Mouse (Mus musculus) lung, postnatal 0 days (tissue): ENCODE results near the gene Wfdc1.

Experiments
- CTCF ChIP-seq: IDR thresholded peaks from 2 replicates; pipeline ENCODE4 v1.5.1; 2016; ENCODE audit warnings: antibody characterized with exemption, mild to moderate bottlenecking
- EP300 ChIP-seq: IDR thresholded peaks from 2 replicates; pipeline ENCODE4 v1.6.1; 2016; ENCODE audit warnings: antibody characterized with exemption, mild to moderate bottlenecking, control low read depth

DNA sequence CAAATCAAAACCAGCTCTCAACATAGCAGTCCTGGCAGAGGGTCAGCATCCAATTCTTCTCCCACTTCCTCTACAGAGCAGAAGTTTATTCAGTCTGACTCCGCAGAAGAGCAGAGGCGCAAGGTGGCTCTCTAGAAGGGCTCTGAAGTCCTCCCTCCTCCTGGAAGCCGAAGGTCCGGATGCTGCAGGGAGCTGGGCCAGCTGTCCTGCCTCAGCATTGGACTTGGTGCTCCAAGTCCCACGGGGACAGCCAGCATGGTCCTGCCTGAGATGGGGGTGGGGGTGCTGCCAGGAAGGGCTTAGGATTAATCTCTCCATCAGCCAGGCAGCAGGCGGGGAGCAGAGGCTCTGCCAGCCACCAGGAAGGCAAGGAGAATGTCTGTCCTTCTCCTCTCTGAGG, 30.8 kb upstream of the Wfdc1 start, which contains the start of gene Kcng4:
- TF ChIP-seq CTCF = no peak
- TF ChIP-seq EP300 = no peak
